Mouse (Mus musculus) heart, adult 8-10 months (tissue): ENCODE measurements at regions not wholly inside any gene's neighbourhood (a gene's known extent, or its start where the extent isn't known, plus 50 kb on each side); places are given as distances from the start of the nearest gene placed in this dataset.

Source experiments
- DNase-seq: peaks from one replicate; pipeline ENCODE4 v3.0.0; 2022; ENCODE audit warnings: low spot score

DNA sequence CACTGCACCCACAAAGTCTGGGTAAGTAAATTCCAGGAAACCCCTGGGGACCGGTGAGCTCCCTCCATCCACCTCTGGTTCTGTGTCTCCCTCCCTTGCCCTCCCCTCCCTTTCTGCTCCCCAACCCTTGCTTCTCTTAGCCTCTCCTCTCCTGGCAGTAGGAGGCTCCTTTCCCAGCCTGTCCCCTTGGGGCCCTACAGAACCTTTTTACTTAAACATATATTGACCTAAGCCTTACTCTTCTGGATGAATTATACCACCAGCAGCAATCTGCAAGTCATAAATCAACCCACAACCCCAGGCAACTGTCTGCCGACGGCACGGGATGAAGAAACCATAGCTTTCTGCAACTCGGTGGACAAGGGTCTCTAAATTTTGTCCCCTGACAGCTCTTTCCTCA, 380.7 kb upstream of the Tbx3 start:
- no peak for DNase-seq

DNA sequence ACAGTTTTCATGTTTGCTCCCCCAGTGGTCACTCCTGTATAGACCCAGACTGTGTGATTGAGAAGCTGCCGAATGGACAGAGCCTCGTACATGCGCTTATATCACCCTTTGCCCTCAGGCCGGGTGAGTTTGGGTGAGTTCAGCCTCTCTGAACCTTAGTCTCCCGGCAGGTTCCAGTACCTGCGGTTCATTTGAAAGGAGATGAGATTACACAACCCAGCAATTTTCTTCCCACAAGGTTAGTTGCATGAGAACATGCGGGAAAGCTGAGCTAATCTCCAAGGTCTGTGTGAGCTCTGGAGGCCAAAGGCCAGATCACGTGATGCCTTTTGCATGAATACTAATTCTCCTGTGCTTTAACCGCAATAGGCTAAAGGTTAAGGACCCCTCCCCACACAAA, 378.1 kb upstream of the Tbx3 start:
- no peak for DNase-seq

DNA sequence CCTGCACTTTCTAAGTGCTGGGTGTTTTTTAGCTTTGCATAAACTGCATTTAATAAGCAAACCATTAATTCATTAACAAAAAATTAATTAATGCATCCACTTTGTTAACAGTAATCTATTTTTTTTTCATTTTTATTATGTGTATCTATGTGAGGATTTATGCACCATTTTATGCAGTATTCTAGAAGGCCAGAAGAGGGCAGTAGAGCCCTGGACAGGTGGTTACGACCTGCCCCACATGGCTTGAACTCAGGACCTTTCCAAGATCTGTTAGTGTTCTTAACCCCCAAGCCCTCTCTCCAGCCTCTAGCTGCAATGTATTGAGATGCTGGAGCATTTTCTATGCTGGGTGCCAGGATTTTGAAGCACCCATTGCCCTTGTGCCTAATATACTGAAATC, 377.6 kb upstream of the Tbx3 start:
- no peak for DNase-seq

DNA sequence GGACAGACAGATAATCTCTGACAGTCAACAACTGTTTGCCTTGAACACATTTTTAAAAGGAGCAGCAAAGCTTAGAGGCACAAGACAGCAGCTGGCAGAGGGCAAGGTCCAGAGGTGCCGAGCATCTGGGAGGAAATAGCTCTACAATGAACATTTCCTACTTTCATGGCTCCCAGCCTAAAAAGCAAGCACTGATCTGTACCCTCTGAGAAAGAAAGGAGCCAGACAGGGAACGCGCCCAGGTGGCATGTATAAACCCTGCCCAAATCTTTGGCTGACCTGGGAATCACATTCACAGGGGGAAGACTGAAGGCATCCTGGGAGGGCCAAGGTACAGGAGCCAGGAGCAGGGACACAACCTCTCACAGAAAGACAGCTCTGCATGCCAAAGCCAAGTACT, 371.2 kb upstream of the Tbx3 start:
- DNase-seq = no peak

DNA sequence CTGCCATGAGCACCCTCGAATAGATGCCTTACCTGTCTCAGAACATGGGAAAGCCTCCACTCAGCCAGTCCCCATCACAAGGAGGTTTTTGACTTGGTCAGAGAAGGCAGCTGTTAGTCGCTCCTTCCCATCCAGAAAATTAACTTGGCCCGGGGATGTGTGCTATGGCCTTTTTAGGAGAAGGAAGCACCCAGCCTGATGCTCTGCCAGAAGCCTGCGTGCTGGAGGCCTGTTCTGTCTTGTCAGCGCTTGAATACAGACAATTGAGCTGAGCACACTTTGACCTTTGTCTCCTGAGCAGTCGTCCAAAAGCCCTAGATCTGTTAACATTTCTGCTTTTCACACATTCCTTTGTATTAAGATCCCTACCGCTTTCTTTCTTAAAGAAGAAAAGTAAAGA, 370.4 kb upstream of the Tbx3 start:
- no peak for DNase-seq

DNA sequence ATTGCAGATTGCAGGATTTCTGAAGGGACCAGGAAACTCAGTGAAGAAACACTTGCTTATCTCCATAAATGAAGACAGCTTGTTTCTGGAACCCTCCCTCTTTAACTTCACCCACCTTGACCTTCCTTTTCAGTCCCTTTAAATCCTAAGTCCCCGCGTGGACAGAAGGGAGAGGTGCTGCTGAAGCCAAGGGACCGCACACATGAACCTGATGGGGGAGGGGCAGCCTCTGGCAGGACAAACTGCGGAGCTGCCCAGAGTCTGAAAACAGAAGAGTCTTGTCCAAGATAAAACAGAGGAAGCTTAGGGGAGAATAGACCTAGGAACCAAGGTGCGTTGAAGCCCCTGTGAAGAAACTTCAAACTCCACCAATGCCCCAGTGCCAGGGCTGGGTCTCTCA, 368.9 kb upstream of the Tbx3 start:
- DNase-seq = no peak

DNA sequence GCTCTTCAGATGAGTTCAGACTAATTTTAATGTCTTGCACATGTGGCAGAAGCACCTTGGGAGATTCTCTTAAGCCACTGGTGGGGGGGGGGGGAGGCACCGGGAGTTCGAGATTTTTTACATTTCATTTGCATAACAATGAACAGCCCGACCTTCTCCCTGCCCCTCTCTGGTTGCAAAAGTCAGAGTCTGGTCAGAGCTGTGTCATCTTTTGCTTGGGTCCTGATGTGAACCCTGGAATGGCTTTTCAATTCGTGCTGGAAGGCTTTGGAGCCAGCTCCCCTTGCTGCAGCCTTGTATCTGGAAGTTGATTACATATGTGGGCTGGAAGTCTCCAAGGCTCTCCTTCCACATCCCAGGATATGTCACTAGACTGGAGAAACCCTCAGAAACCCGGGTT, 365.7 kb upstream of the Tbx3 start:
- no peak for DNase-seq

DNA sequence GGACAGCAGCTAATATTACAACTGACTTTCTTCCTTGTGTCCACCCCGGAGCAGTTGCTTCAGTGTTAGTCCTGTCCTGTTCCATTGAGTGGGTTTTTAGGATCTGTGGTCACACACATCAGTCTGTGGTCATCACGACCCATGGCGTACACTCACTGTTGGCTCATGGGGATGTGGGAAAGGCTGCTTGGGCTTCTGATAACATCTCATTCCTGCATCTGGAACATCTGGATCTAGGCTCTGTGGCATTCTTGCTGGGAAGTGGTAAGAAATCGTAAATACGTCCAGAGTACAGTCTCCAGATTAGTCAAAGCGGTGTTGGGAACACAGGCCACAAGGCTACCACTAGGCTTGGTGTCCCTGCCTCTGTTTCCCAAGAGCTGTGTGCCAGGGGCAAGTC, 362.7 kb upstream of the Tbx3 start:
- no peak for DNase-seq

DNA sequence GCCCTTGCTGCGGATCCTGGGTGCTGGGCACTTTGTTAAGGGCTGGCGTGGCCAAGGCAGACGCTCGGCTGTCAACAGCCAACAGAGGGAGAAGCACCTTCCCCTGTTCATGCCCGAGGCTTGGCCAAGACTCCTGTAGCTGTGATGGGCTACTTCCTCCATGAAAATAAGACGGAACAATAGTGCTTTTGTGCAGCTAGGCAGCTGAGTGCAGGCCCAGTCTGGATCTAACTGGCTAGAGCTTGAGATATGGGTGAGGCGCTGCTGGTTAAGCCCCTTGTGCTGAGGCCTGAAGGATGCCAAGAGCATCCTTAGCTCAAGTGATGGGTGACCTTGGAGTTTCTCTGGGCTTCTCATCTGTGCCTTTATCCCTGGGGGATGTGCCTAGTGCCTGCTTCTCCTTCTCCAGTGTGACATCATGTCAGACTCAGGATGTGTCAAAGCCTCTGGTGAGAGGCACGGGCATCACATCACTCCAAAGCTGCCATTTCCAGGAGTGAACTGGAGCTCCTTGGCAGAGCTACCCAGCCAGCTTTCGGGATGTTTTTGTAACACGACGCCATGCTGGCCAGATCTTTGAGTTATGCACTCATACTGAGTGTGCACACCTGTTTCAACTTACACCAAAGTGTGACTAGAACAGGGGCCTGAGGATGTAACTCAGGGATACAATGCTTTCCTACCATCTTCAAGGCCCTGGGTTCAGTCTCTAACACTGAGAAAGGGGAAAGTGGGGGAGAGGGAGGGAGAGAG, 360.1 kb upstream of the Tbx3 start:
- DNase-seq = no peak

DNA sequence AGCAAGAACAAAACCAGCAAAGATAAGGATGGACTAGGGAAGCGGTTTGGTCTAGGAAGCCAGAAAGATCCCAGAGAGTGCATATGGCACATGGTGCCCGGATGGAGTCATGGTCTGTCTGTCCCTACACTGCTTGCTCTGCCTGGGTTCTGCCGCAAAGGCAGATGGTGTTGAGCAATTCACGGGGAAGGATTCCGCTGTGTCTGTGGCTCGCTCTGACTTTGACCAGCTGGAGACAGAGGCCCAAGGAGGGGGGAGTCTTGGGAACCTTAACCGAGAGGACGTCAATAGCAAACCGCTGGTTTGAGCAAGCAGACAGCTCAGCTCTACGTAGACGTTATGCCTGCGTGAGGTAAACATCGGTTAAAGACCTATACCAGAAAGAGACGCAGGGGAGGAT, 357.7 kb upstream of the Tbx3 start:
- DNase-seq = no peak

DNA sequence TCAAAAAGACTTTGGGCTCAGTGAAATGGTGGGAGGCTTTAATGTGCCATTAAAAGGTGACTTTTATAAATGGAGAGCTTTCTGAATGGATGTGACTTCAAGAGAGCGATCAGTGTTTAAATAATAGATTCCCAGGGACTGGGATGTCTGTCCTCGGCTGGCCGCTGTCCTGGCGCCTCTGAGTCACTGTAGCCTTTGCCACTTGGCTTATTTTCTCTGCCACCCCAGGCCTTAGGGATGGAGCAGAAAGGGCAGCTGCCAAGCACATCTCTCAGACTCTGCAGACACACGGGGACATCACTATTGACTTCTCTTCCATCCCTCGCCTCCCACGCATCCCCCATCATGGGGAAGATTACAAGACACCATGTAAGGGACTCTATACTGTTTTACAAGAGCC, 355.3 kb upstream of the Tbx3 start:
- DNase-seq = no peak

DNA sequence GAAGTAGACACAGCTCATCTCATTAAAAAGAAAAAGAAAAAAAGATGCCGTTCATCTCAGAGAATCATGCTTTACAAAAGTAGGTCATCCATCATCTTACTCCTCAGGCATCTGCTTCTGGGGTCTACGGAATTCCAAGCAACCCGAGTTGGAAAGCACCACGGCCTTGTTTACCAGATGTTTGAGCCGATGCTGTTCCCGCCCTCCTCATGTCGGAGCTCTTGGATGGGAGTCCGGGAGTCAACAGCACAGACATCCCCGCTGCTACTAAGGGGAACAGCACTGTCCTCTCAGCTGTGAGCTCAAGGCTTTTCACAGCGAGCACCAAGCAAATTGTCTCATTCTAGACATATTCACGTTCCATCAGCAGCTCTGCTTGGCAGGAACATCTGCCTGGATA, 352.9 kb upstream of the Tbx3 start:
- no peak for DNase-seq

DNA sequence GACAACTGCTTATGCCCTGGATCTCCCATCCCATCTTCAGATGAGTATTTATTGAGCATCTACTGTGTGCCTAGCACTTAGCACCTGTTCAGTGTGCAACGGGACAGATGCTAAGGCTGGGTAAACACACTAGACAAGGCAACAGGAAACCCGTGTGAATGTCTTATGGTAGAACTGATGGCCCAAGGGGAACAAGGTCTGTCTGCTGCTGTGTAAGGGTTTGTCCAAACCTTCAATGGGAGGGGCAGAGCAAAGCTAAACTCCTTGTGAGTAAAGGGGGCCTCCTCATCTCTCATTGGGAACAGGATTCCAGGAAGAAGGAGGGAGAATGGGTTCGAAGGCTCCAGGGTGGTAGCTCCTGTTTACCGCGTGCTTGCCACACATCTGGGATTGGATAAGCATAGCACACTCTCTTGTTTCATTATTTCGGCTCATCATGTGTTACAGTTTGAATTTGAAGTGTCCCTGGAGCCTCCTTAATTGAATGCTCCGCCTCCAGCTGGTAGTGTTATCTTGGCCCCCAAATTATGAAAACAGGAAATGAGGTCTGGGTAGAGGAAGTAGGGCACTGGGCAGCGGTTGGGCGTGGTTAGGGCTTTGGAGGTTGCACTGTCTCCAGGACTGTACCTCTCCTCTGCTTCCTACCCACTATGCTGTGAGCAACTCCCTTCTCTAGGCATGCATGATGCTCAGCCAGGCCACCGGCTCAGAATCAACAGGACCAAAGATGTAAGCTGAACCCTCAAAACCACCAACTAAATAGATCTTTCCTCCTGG, 348.9 kb upstream of the Tbx3 start:
- DNase-seq = no peak

DNA sequence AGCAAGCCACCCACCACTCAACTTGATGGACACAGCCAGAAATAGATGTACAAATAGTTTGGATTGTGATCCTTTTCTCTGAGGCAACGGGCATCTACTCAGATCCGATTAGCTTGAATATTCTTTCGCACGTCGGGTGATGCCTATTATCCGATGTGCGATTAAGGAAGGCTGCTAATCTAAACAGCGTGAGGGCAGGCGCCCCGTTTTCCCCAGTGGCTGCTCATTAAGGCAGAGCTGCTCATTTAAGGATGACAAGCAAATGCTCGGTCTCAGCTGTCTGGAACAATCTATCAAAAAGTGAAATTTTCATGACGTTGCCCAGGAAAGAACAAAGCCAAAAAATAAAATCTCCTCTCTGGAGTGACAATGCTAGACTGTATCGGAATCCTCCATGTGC, 348.1 kb upstream of the Tbx3 start:
- DNase-seq = no peak

DNA sequence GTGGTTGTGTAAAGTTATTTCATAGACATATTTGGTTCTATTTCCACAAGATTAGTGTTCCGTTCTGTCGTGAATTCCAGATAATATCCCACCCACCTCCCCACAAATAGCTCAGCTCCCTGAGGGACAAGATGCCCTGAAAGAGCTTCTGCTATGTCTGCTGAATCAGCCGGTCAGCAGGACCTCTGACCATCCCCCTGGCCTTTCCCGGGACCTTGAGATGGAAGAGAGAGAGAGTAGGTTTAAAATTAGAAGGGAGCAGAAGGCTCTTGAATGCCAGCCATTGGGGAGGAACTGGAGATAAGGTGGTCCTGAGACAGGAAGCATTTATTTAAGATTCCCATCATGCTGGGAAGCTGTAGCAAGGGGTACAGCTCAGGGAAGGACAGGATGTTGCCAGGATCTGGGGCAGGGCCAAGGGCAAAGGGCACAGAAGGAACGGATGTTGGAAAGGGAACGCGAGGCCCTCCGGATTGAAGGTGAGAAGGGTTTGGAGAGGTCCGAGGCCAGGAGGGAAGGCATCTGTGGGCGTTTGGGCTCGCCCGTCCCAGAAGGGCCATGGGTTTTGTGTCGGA, 344.7 kb upstream of the Tbx3 start:
- DNase-seq = no peak

DNA sequence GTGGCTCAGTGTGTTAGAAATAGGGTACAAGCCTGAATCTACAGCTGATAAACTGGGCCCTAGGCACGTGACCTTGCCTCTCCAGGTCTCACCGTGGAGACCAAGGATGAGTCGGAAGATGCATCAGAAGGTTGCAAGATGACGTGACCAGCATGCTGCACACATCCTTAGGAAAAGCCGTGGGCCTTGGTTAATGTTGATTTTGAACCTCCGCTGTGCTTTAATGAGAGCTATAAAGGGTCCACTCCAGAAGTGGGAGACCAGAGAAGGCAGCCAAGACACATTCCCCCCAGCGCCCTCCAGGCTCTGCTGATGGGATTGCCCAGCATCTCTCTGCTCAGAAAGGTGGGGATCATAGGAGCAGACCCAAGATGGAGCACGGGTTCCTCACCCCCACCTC, 343.6 kb upstream of the Tbx3 start:
- no peak for DNase-seq

DNA sequence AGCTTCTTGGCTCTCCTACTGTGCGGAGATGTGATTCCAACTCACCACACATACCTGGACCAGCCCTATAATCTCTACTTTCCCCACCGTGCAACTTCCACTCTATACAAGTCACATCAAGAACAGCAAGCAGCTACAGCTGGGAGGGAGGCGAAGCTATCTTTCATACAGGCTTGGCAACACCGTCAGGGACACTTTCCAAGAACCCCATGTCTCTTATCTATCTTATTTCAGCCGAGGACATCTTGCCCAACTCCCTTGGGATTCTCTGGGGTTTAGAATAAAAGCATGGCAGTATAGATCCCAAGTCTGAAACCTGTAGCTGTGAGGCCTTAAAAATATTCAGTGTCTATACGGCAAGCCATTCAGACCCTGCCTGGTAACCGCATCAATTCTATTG, 341.5 kb upstream of the Tbx3 start:
- no peak for DNase-seq

DNA sequence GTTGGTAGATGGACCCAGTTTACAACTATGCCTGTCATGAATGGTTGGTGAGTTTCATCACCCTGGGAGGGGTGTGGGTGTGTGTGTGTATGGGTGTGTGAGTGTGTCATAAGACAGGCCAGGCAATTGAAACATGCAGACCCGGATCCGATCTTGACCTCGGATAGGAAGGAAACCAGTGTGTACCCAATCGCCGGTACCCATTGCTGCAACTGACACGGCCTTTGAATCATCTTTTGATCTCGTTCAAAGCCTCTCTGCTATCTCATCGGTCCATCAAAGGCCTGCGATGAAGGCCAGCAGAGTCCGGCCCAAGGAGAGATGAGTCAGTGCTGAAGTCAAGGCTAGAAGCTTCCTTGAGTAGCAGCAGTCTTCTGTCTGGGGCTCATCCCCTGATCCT, 341.1 kb upstream of the Tbx3 start:
- DNase-seq = no peak

DNA sequence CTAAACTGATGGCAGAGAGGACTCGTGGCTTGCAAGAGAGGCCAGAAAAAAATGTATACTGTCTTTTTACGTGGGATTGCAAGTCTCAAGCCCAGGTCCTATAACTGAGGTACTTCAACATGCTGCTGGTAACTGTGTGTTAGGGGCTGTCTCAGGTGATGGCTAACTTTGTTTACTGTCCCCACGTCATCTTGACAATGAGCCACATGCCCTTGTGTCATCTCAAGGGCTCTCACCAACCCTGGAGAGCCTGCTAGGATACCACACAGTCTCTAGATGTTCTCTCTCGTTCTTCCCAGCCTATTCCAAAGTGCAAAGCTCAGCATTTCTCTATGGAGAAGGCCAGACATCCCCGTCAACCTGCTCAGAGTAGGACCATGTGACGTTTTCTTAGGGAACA, 340.6 kb upstream of the Tbx3 start:
- DNase-seq = no peak

DNA sequence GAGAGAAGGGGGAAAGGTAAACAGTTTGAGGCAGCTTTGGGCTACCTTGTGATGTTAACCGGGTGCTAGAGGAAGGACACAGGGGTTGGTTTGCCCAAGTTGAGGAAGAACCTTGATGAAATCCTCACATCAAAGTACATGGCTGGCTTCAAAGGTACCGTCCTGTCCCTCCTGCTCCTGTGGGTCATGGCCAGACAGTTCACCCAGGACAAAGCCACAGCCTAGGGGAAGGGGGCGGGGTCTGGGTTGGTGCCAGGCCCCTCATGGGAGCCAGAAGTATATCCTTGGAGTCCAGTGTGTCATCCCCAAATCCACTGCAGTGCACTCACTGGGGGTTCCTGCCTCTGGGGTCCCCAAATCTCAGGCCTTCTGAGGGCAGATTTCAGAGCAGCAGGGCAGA, 339.0 kb upstream of the Tbx3 start:
- DNase-seq = no peak

DNA sequence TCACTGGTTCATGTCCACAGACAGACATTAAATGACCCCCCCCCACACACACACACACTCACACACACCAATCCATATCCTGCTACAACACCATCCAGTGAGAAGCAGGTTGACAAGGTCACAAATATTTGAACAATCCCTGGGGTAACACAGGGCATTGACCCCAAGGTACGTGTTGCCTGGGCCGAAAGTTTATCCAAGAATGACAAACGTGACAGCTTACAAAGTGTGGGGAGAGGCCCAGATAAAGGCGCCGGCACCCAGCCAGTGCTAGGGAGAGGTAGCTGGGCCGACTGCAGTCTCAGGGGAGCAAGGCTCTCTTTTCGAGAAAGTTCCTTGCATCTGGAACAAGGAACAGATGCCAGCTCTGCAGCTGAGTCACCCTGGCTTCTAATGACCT, 337.8 kb upstream of the Tbx3 start:
- DNase-seq = no peak

DNA sequence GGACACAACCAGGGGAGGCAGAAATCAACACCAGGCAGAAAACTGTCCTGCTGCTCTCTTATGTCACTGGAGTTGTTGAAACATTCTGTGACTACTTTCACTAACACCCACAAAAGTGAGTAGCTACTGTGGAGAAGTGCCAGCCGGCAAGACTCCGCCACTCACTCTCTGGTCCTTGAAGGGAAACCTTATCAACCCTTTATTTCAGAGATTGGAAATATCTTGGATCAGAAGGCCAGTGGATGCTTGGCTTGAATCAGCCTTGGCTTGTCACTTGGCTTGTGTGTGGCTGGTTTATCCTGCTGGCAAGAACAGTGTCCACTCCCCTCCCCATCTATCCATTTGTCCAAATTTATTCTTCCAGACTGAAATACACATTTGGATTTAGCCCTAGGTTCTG, 335.3 kb upstream of the Tbx3 start:
- DNase-seq = no peak

DNA sequence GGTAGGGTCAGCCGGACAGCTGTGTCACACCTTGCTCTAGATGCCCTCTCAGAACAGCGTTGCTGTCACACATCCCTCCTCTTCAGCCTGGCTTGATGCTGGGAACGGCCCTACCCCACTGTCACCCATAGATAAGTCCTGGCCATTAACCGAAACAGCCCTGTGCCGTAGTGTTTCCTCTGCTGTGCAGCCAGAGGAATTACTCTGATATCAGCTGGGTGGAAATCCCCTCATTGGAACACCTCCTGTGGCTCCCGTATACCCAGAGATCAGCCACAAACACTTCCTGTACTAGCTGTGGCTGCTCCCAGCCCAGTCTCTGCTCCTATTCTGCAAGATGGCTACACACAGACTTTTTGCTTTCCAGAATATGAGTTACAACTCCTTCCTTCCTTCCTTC, 334.5 kb upstream of the Tbx3 start:
- DNase-seq = no peak
